Mouse (Mus musculus) thymus, postnatal 10 days (tissue): ENCODE measurements at regions not wholly inside any gene's neighbourhood (a gene's known extent, or its start where the extent isn't known, plus 50 kb on each side); places are given as distances from the start of the nearest gene placed in this dataset.

Experiments used
- DNase-seq, 2 experiments: peaks; one replicate each; pipeline ENCODE4 v3.0.0; 2021; ENCODE audit warnings: low spot score in 2 of 2

DNA sequence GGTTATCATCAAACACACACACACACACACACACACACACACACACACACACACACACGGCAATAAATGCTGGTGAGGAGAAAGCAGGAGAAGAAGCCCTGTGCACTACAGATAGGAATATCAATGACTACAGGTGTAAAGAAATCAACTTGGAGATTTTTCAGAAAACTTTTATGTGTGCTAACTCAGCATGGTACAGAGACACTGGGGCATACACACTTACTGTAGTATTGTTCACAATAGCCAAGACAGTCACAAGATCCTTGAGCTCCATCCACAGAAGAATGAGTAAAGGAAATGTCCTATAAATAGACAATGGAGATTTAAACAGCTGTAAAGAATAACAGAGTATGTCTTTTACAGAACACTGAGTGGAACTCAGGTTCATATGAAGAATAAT lies 182.4 kb downstream of the Tm2d1 start:
- DNase-seq = no peak

DNA sequence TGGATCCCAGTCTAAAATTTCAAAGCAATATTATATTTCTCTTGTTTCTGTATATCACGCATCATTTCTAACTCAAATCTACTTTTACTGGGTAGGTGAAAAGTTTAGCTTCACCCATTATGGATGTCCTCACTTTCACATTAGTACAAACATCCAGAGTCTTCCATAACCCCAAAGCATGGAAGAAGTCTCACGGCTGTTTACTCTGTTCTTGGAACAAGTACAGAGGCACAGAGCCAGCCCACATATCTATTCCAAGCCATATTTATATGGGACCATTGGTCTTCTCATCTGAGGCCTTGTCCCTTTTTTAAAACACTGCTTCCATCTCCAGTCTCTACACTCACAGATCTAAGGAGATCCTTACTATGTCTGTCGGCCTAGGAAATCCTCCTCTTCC lies 192.8 kb downstream of the Tm2d1 start:
- DNase-seq = no peak

- DNase-seq = no peak
Measured at GRCm38 (mm10) chr4:98189894-98190293, 193.2 kb downstream of the Tm2d1 start.

GRCm38 (mm10) chr4:98188944-98189343 lies 194.2 kb downstream of the Tm2d1 start:
- DNase-seq = no peak

DNA sequence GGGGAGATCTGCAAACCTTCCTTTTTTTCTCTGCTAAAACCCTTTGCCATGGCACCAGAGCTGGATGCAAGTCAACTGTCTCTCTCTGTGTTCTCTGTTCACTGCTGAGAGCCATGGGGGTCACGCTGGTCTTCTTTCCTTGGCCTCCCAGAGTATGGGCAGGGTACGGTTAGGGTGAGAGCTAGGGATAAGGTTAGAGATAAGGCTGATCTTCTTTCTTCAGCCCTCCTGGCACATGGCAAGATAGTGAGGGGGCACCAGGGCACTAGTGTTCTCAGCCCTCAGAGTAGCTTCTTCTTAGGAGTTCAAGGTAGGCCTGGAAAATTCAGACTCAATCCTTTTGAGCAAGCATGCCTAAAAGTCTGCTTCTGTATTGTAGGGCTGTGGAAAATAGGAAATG lies 196.1 kb downstream of the Tm2d1 start:
- DNase-seq = no peak

GRCm38 (mm10) chr4:98182053-98182355 lies 201.1 kb downstream of the Tm2d1 start:
- DNase-seq = no peak

- no peak for DNase-seq
Measured at GRCm38 (mm10) chr4:98181185-98182052, 201.7 kb downstream of the Tm2d1 start.

DNA sequence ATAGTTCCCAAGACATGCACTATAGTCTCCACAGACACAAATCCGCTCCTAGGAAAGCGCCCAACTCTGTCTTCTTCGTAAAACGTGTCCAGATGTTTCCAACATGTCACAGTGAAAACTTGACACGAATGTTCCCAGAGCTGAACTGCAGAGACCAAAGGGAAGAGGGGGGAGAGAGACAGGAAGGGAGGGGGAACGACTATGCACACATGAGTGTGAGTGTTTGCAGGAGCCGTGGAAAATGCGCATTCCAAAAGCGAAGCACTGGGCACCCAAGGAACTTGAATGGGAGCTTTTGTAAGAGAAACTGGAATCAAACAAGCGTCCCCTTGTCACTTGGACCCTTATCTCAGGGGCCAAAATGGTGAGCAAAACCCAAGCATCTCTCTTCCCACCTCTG lies 202.8 kb downstream of the Tm2d1 start:
- no peak for DNase-seq
